Mouse (Mus musculus): Measurements from ENCODE around the gene Aldh3a1.

Aldh3a1 gene

DNA sequence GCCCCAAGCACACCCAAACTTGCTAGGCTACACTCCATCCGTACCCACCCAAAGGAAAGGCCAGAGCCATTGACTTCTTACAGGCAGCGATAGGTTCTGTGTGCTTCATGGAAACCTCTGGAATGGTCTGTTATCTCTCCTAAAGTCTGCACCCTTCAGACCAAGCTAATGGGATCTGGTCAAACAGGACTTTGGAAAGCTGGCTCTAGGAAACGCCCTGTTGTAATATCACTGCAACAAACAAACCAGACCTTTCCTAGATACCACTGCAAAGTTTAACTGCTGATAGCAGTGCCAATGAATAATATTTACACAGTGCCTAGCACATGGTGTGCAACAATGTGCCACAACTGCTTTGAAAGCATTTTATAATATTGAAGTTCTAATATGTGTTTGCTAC lies 28.7 kb downstream of the Aldh3a1 start:
- DNase-seq (ENCODE audit: low spot score) = no peak

DNA sequence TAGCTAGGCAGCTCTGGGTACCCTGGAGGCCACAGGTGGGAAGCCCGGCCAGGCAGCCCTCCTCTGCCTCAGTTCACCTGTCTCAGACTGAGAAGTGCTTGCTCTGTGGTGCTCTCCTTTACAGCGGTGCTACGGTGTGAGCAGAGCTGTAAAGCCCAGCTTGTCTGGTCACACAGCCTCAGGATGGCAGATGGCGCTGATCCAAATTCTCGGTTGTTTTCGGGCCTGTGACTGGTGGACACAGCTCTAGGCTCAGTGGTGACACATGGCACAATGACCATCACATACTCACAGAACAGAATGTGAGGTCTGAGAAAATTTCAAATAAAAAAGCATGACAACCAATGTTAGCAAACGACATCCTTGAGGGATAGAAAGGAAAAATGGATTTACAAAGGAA lies 37.1 kb downstream of the Aldh3a1 start:
- DNase-seq (ENCODE audit: low spot score) = no peak

DNA sequence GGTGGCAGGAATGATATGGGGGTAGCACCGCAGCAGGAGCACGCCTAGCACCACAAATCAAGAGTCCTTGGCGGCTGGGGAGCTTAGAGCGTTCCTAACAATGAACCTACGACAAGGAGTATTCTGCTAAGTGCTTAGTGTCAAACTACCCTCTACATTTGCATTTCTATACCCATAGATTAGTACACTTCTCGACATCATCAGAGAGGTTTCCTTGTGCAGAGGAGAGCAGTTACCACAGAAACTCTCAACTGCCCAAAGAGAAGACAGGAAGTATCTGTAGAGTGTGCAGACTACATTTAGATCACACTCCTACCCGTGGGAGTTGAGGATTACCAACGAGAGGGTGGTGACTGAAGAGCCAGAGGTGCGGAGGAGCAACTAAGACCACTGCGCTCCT lies 44.4 kb downstream of the Aldh3a1 start:
- no peak for DNase-seq (ENCODE audit: low spot score)

DNA sequence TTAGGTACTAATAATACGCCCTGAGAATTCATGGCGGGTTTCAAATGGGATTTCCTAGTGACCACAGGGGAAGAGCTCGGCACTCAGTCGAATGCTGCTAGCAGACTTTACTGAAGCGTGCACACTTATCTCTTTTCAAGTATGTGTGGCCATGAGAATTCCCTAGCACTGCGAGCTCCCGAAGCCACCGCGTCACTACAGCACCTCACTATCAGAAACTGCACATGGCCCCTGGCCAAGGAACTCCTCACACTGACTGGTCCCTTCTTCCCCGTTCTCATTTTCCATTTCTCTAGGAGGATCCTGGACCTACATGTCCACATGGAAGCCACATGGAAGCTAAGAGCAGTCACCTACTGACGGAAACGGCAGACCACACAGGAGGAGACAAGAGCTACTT lies 45.5 kb downstream of the Aldh3a1 start:
- no peak for DNase-seq (ENCODE audit: low spot score)

DNA sequence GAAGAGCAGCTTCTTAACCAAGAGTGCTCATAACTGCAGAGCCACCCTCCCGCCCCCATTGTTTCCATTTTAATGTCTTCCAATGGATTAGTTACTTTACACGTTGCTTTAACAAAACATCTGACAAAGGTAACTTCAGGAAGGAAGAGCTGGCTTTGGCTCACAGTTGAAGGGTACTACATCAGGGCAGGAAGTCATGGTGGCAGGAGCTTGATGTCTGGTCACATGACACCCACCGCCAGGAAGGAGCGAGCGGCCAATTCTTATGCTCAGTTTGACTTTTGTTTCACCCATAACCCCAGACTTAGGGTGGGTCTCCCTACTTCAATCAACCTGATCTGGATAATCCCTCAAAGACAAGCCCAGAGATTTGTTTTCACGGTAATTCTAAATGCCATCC lies 51.8 kb downstream of the Aldh3a1 start:
- no peak for DNase-seq (ENCODE audit: low spot score)

DNA sequence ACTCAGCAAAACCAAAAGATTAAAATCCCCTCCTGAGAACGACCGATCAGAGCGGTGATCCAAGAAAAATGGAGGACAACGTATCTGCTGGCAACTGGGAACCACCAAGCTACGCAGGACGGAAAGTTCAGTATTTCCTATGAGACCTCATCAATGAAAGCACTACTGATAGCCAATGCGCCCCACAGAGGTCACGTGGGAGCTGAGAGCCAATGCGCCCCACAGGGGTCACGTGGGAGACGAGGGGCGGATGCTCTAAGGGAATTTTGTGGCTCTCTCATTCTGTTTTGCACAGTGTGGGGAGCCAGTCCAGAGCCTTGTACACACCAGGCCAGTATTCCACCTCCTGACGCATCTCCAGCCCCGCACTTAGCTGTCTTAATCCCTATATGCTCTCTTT lies 55.2 kb downstream of the Aldh3a1 start:
- DNase-seq (ENCODE audit: low spot score) = no peak

DNA sequence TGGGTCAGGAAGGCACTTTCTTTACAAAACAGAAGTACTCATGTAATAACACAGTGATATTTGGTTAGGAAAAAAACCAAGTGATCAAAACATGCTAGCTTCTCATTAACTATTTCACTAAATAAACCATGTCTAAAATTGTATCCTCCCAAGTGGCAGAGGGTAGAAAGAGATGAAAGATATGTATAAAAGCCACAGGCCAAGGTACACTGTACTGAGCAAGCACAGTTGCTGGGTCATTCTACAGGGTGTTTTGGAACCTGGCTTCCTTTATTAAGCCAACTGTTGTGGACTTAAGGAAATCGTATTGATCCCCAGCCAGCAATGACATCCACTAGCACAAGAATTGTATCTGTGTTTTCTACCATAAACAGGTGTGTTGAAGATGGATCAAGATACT lies 56.5 kb downstream of the Aldh3a1 start:
- DNase-seq (ENCODE audit: low spot score) = no peak

DNA sequence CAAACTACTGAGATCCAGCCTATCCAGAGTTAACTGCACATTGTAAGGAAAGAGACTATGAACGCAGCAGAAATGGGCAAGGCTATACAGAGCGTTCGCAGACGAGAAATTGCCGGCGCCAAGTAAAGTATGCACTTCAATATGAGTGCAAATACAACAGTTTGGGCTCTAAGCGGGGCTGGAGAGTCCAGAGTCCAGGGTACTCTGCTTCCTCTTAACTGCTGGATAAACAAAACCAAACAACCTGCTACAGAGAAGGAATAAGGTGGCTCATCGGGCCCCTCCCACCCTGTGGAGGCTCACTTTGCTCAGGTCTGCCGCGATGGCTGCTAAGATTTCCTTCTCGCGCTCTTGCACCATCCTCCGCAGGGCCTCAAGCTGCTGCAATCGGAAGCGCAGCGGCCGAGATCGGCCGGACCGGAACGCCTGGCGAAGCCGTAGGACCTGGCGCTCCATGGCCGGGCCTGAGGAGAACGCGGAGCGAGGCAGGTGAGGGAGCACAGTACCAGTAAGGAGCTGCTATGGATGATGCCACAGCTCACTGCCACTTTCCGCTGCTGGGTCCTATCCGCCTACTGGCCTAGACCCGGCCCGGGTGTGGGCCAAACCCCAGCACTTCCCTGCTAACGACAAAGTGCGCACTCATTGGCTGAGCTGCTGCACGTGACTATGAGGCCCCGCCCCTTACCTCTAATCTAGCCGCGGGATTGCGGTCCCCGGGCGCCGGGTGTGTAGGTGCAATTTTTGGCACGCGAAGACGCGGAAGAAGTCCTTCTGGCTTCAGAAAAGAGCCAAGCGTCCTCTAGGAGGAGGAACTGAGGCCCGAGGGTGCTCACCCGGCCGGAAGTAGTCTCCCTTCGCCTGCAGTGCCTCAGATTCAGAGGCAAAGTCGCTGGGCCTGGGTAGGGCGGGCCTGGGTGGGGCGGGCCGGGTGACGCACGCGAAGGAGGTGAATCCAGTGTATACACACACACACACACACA lies 59.5 kb downstream of the Aldh3a1 start, which contains the start of gene Aldh3a2:
TSS of gene Aldh3a2 (minus strand) at position 914 of the 983 bp plus-strand sequence.
- DNase-seq (ENCODE audit: low spot score) = peak; percentile 83

All from layer of hippocampus, adult 9-10 months (tissue).